Mouse (Mus musculus) hindbrain, embryonic 12.5 days (tissue): ENCODE data around the gene Irx3. TPM values are rescaled to one million over a fixed set of nuclear protein-coding genes. Genes with fewer than 3 reads are reported as not detected.
A peak's percentile ranks its signal among the peaks of the same experiment; 100 is the strongest.

ENCODE experiments used
- ATAC-seq: fragments of 200-750 bp; cut with Nextera tagmentation; 2 replicates; pipeline ENCODE4 v1.8.0; 2017; ENCODE audit warnings: moderate TSS enrichment; ENCODE audit not compliant: low FRiP score
- H3K27ac ChIP-seq: fragments of 300-500 bp; sonication (generic); 2 replicates; pipeline ENCODE4 v1.5.1; 2016; ENCODE audit warnings: mild to moderate bottlenecking
- H3K27me3 ChIP-seq: fragments of 300-500 bp; sonication (generic); 2 replicates; pipeline ENCODE4 v1.6.1; 2016; ENCODE audit warnings: mild to moderate bottlenecking
- H3K36me3 ChIP-seq: fragments of 300-500 bp; sonication (generic); 2 replicates; pipeline ENCODE4 v1.6.1; 2016; ENCODE audit warnings: mild to moderate bottlenecking
- H3K4me1 ChIP-seq: fragments of 300-500 bp; sonication (generic); 2 replicates; pipeline ENCODE4 v1.6.1; 2016
- H3K4me2 ChIP-seq: fragments of 300-500 bp; sonication (generic); replicated peaks from 2 replicates; pipeline ENCODE4 v1.6.1; 2016; ENCODE audit warnings: mild to moderate bottlenecking
- H3K4me3 ChIP-seq: fragments of 300-500 bp; sonication (generic); 2 replicates; pipeline ENCODE4 v1.5.1; 2016; ENCODE audit warnings: mild to moderate bottlenecking
- H3K9ac ChIP-seq: fragments of 300-500 bp; sonication (generic); 2 replicates; pipeline ENCODE4 v1.6.1; 2016; ENCODE audit warnings: mild to moderate bottlenecking, moderate library complexity
- H3K9me3 ChIP-seq: fragments of 300-500 bp; sonication (generic); replicated peaks from 2 replicates; pipeline ENCODE4 v1.6.1; 2016; ENCODE audit warnings: mild to moderate bottlenecking
- WGBS: fragments of 180-500 bp; shearing (Covaris S2); methylation state at CpG from one replicate; pipeline ENCODE4 v1.1.7; 2016; 5-methylcytosine and 5-hydroxymethylcytosine counted together
- polyA plus RNA-seq: library from polyadenylated mRNA; unstranded; fragments of >200 nt; fragmentation: Nextera tagmentation; extraction: Ambion mirVana; gene quantifications from 2 replicates; pipeline ENCODE4 v1.2.1, GENCODE M21; 2016

Gene Irx3
- 52.8 and 56.7 TPM in 2 replicates for polyA plus RNA-seq

- peak; percentile 78 for ATAC-seq
- peak within 1 kb of the TSS; percentile 62 for H3K4me2 ChIP-seq
- peak within 1 kb of the TSS; percentile 96 for H3K27ac ChIP-seq
- H3K4me1 ChIP-seq = peaks cover 79% of the 10 kb centered on the region
- WGBS = under 1% methylated on average over 32 of the region's 33 CpGs
- peaks cover 40% of the 10 kb centered on the region for H3K27me3 ChIP-seq
- peak within 1 kb of the TSS; percentile 60 for H3K4me3 ChIP-seq
- H3K9ac ChIP-seq = peak within 1 kb of the TSS; percentile 98
- H3K9me3 ChIP-seq = no peaks in the 10 kb centered on the region
- H3K36me3 ChIP-seq = no peaks in the 10 kb centered on the region
These were observed at the start of gene Irx3 for GRCm38 (mm10) chr8:91801839-91802238. Gene Irx3, minus strand, starts transcription at chr8:91802067.

GRCm38 (mm10) chr8:91851359-91851758, 49.5 kb upstream of the Irx3 start:
- H3K27me3 ChIP-seq = peaks cover 26% of the 10 kb centered on the region
- no peak overlapping the region for H3K4me2 ChIP-seq
- no peak for ATAC-seq
- no peaks in the 10 kb centered on the region for H3K9me3 ChIP-seq
- 0 out of 2 replicates have a peak, but pooled peaks cover 4% of the 10 kb centered on the region for H3K4me1 ChIP-seq
- no peak overlapping the region for H3K9ac ChIP-seq
- H3K27ac ChIP-seq = no peak overlapping the region
- H3K36me3 ChIP-seq = no peaks in the 10 kb centered on the region
- 66% methylated on average over 10 of the region's 10 CpGs for WGBS
- H3K4me3 ChIP-seq = no peak overlapping the region

DNA sequence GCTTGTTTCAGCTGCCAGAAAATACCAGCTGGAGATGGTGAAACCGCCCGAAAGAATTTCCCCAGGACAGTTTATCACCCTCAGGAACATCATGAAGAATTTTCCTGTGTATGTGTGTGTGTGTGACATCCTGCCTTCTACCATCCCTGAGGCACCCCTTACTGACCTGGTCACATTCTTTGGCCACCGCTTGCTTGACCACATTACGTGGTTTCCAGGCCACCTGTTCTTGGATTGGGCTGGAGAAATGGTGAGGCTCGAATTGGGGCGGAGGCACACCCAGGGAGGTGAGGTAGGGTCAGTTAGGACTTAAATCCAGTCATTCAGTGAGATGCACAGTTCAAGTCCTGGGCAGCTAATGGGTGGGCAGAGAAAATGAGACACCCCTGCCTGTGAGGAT, 48.1 kb upstream of the Irx3 start:
- no peak for ATAC-seq
- H3K4me3 ChIP-seq = no peak overlapping the region
- peaks cover 18% of the 10 kb centered on the region for H3K27me3 ChIP-seq
- 92% methylated on average over 6 of the region's 6 CpGs for WGBS
- H3K4me1 ChIP-seq = 0 out of 2 replicates have a peak, but pooled peaks cover 4% of the 10 kb centered on the region
- no peaks in the 10 kb centered on the region for H3K9me3 ChIP-seq
- H3K9ac ChIP-seq = no peak overlapping the region
- H3K4me2 ChIP-seq = no peak overlapping the region
- H3K36me3 ChIP-seq = no peaks in the 10 kb centered on the region
- H3K27ac ChIP-seq = no peak overlapping the region

DNA sequence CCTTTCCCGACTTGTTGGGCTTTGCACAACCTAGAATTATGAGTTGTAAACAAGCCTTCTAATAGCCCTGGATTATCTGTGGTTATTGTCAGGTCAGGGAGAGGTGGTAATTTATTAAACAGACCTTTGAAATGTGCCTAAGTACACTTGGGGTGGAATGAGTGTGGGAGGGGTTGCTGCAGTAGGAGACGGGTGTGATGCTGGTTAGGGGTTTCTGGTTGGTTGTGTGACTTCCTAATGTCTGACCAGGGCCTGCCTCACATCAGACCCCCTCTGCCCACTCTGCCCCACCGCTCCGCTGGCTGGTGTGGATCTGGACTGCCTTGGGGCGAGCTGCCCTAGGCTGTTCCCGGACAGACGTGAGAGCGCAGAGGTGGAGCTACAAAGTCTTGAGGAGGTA, 47.7 kb upstream of the Irx3 start:
- H3K4me1 ChIP-seq = 0 out of 2 replicates have a peak, but pooled peaks cover 4% of the 10 kb centered on the region
- no peak overlapping the region for H3K4me3 ChIP-seq
- no peak overlapping the region for H3K9ac ChIP-seq
- no peak for ATAC-seq
- H3K4me2 ChIP-seq = no peak overlapping the region
- no peaks in the 10 kb centered on the region for H3K36me3 ChIP-seq
- no peak overlapping the region for H3K27ac ChIP-seq
- 92% methylated on average over 8 of the region's 8 CpGs for WGBS
- peaks cover 16% of the 10 kb centered on the region for H3K27me3 ChIP-seq
- no peaks in the 10 kb centered on the region for H3K9me3 ChIP-seq

GRCm38 (mm10) chr8:91845641-91846040, 43.8 kb upstream of the Irx3 start:
- no peak overlapping the region for H3K4me3 ChIP-seq
- ATAC-seq = no peak
- 89% methylated on average over 3 of the region's 3 CpGs for WGBS
- no peak overlapping the region for H3K27ac ChIP-seq
- no peak overlapping the region for H3K9ac ChIP-seq
- H3K9me3 ChIP-seq = no peaks in the 10 kb centered on the region
- H3K27me3 ChIP-seq = peaks cover 12% of the 10 kb centered on the region
- H3K4me2 ChIP-seq = no peak overlapping the region
- H3K36me3 ChIP-seq = no peaks in the 10 kb centered on the region
- H3K4me1 ChIP-seq = no peaks in the 10 kb centered on the region

GRCm38 (mm10) chr8:91837131-91837530, 35.3 kb upstream of the Irx3 start:
- Histone ChIP-seq H3K4me1 (no peaks in the 10 kb centered on the region), H3K36me3 (no peaks in the 10 kb centered on the region), H3K9me3 (no peaks in the 10 kb centered on the region), H3K4me3 (no peak overlapping the region), H3K27me3 (peaks cover 30% of the 10 kb centered on the region), H3K27ac (no peak overlapping the region), H3K4me2 (no peak overlapping the region), H3K9ac (no peak overlapping the region)
- WGBS = 55% methylated on average over 1 of the region's 1 CpGs
- ATAC-seq = no peak

DNA sequence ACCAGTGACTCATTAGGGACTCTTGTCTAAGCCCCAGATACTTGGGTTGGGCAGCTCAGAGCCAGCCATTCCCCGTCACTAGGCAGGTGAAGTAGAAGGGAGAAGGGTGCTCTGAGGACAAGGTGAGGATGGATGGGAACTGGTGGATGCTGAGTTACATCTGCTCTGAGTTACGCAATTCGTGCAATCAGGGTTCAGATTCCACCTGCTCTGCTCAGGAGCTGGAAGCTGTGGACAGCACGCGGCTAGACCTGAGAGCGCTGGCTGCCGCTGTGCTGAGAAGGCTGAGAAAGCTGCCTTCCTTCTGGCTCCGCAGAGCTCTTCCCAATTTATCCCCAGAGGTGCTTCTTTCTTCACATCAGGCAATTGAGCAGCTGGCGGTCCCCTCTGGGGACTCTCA, 34.8 kb upstream of the Irx3 start:
- Histone ChIP-seq H3K9me3 (no peaks in the 10 kb centered on the region), H3K27ac (no peak overlapping the region), H3K27me3 (peaks cover 30% of the 10 kb centered on the region), H3K4me1 (0 out of 2 replicates have a peak, but pooled peaks cover 3% of the 10 kb centered on the region), H3K36me3 (no peaks in the 10 kb centered on the region), H3K4me3 (no peak overlapping the region), H3K9ac (no peak overlapping the region), H3K4me2 (no peak overlapping the region)
- WGBS = 60% methylated on average over 9 of the region's 9 CpGs
- ATAC-seq = no peak

DNA sequence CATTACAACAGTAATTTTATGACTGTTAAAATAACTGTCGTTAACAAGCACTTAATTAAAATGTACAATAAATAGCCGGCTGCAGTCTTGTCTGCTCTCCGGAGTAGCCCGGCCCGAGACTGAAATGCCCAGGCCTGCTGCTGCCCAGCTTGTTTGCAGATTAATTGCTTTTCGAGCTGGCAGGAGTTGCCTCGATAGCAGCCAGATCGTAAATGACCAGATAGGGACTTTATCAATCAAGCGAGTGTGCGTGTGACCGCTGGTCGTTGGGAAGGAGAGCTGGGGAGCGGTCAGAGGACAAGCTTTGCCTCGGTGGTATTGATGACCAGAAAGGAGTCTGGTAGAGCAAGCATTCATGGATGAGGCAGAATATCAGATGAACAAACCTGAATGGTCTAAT, 25.8 kb upstream of the Irx3 start:
- 0 out of 2 replicates have a peak overlapping the region, but pooled peaks have one; percentile 19 for H3K27ac ChIP-seq
- H3K9ac ChIP-seq = no peak overlapping the region
- 65% methylated on average over 14 of the region's 14 CpGs for WGBS
- no peaks in the 10 kb centered on the region for H3K9me3 ChIP-seq
- no peak overlapping the region for H3K4me3 ChIP-seq
- peaks cover 30% of the 10 kb centered on the region for H3K4me1 ChIP-seq
- no peaks in the 10 kb centered on the region for H3K36me3 ChIP-seq
- no peak overlapping the region for H3K4me2 ChIP-seq
- peaks cover 6% of the 10 kb centered on the region for H3K27me3 ChIP-seq
- no peak for ATAC-seq

DNA sequence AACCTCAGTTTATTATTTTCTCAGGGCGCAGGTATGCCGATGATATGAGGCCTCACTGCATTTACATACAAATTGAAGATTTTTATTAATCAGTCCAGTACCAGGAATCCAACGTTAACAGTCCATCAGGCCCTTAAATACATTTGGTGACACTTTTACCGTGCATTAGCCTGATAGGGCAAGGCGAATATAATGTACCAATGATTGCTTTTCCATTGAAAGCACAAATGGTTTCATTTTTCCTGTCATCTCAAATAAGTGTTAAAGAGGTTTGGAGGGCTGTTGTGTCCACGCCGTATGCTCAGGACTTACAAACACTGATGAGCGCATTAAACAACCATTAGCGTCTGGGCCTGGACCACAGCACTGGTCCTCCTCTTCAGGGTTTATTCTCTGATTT, 25.3 kb upstream of the Irx3 start:
- H3K27ac ChIP-seq = 0 out of 2 replicates have a peak overlapping the region, but pooled peaks have one; percentile 19
- 75% methylated on average over 9 of the region's 9 CpGs for WGBS
- no peak overlapping the region for H3K4me2 ChIP-seq
- H3K36me3 ChIP-seq = no peaks in the 10 kb centered on the region
- peak; percentile 29; the same call in 1 of the 2 replicates for ATAC-seq
- H3K4me1 ChIP-seq = peaks cover 30% of the 10 kb centered on the region
- H3K4me3 ChIP-seq = no peak overlapping the region
- no peaks in the 10 kb centered on the region for H3K9me3 ChIP-seq
- H3K9ac ChIP-seq = no peak overlapping the region
- peaks cover 6% of the 10 kb centered on the region for H3K27me3 ChIP-seq

GRCm38 (mm10) chr8:91823357-91823756, 21.5 kb upstream of the Irx3 start:
- H3K4me2 ChIP-seq = no peak overlapping the region
- peaks cover 31% of the 10 kb centered on the region for H3K4me1 ChIP-seq
- H3K4me3 ChIP-seq = no peak overlapping the region
- H3K27me3 ChIP-seq = peaks cover 8% of the 10 kb centered on the region; the same call in 1 of the 2 replicates
- no peak overlapping the region for H3K27ac ChIP-seq
- no peaks in the 10 kb centered on the region for H3K36me3 ChIP-seq
- H3K9me3 ChIP-seq = no peaks in the 10 kb centered on the region
- 89% methylated on average over 11 of the region's 11 CpGs for WGBS
- H3K9ac ChIP-seq = no peak overlapping the region
- ATAC-seq = no peak

DNA sequence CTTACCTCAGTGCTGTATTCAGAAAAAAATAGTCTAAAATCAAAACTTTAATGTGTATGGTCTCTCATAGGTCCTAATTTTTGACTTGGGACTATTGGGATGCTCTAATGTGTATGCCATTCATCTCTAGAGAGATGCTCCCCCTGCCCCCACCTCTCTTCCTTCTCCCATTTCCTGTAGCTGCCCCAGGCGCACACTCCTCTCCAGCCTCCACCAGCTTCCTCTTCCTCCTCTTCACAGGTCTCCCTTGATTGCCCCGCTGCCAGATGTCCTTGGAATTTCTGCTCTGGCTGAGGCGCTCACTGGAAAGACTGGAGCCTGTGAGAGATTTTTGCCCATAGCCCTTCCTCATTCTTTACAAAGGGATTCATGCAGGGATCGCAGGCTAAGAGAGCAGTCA, 20.9 kb upstream of the Irx3 start:
- no peaks in the 10 kb centered on the region for H3K9me3 ChIP-seq
- ATAC-seq = no peak
- H3K9ac ChIP-seq = no peak overlapping the region
- 65% methylated on average over 4 of the region's 4 CpGs for WGBS
- H3K36me3 ChIP-seq = no peaks in the 10 kb centered on the region
- H3K4me1 ChIP-seq = peaks cover 35% of the 10 kb centered on the region
- no peak overlapping the region for H3K27ac ChIP-seq
- peaks cover 8% of the 10 kb centered on the region; the same call in 1 of the 2 replicates for H3K27me3 ChIP-seq
- no peak overlapping the region for H3K4me3 ChIP-seq
- no peak overlapping the region for H3K4me2 ChIP-seq

- Histone ChIP-seq H3K4me3 (no peak overlapping the region), H3K27me3 (peaks cover 8% of the 10 kb centered on the region; the same call in 1 of the 2 replicates), H3K9me3 (no peaks in the 10 kb centered on the region), H3K9ac (no peak overlapping the region), H3K27ac (no peak overlapping the region), H3K4me1 (peaks cover 28% of the 10 kb centered on the region), H3K36me3 (no peaks in the 10 kb centered on the region), H3K4me2 (no peak overlapping the region)
- ATAC-seq = no peak
- 26% methylated on average over 4 of the region's 4 CpGs for WGBS
These were observed 20.1 kb upstream of the Irx3 start for GRCm38 (mm10) chr8:91821976-91822375.

- WGBS = 73% methylated on average over 4 of the region's 4 CpGs
- Histone ChIP-seq H3K4me1 (peaks cover 23% of the 10 kb centered on the region), H3K4me2 (no peak overlapping the region), H3K36me3 (no peaks in the 10 kb centered on the region), H3K4me3 (no peak overlapping the region), H3K27ac (no peak overlapping the region), H3K9ac (no peak overlapping the region), H3K27me3 (peaks cover 3% of the 10 kb centered on the region; the same call in 1 of the 2 replicates), H3K9me3 (no peaks in the 10 kb centered on the region)
- ATAC-seq = no peak
These were observed 17.9 kb upstream of the Irx3 start for GRCm38 (mm10) chr8:91819778-91820177.
